Mouse (Mus musculus): ENCODE results near the gene 1190005I06Rik. TPM values are rescaled to one million over a fixed set of nuclear protein-coding genes. Genes with fewer than 3 reads are reported as not detected.

Gene 1190005I06Rik
- total RNA-seq, 2 experiments from 2014 or later, result 9.5 to 10.6 TPM

DNA sequence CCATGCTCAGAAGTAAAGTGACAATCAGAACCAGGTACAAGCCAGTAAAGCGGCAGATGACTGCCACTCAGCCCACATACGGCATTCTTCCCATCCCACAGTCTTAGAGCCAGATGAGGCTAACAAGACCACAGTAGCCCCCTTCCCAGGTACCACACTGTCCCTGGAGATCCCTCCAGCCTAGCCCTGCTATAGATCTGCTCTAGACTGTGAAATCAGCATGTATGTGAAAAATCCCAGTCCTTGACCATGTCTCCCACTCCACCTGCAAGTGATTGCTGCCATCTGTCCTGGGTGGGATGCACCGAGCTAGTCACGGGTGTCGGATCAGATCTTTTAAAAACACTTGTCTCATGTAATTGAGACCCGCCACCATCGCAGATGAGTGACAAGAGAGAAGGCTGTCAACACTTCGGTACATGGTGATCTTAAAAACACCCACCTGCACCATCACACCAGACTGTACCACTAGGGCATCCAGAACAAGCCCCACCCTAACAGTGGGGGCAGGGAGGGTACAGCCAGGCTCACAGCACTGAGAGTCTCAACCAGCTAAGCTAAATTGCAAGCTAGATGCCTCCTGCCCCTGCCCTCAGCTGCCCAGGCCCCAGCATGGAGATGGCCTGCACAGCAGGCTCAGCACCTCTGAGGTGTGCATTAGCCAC lies 67.0 kb downstream of the 1190005I06Rik start:
- peak; percentile 51 to 63 for DNase-seq (ENCODE audit: low spot score in 2 of 2)

DNA sequence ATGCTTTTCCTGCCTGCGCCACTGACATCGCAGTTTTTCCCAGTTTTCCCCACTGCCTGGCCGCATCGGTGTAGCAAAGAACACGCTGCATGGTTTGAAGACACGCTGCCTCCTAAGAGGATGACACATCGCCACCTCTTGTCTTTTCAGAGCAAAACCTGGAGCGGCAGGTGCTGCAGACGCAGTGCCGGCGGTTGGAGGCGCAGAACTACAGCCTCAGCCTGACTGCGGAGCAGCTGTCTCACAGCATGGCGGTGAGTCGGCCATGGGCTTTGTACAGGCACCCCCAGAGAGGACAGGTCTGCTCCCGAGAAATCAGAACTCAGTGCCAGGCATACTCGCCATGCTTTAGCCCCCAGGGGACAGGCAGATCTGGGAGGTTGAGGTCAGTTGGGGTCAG lies 69.6 kb downstream of the 1190005I06Rik start:
- no peak for DNase-seq (ENCODE audit: low spot score in 2 of 2)

DNA sequence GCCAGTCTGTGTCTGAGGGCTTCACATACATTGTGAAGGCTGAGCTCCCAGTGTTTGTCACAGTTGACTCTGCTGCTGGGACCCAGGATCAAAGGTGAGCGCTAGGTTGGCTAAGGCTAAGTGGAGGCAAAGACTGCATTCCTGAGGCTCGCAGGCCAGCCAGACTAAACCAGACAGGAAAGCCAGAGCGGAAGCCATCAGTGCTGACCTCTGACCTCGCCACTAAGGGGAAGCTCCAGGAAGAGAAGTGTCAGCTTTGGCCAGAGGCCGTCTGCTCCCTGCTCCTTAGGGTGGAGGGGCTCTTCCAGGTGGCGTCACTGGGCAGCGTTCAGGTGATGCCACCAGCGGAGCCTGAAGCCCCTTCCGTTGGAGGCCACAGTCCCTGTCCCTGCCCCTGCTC lies 71.6 kb downstream of the 1190005I06Rik start:
- DNase-seq (ENCODE audit: low spot score in 2 of 2), result no peak

DNA sequence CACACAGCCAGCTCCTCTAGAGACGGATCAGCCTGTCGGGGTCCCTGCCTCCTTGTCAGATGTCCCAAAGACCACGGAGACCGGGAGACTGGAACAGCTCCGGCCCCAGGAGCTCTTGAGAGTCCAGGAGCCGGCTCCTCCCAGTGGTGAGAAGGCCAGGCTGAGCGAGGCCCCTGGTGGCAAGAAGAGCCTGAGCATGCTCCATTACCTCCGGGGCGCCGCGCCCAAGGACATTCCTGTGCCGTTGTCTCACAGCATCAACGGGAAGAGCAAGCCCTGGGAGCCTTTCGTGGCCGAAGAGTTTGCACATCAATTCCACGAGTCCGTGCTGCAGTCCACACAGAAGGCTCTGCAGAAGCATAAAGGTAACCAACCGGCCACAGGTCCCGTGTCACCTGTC lies 72.5 kb downstream of the 1190005I06Rik start:
- DNase-seq (ENCODE audit: low spot score in 2 of 2), result no peak

DNA sequence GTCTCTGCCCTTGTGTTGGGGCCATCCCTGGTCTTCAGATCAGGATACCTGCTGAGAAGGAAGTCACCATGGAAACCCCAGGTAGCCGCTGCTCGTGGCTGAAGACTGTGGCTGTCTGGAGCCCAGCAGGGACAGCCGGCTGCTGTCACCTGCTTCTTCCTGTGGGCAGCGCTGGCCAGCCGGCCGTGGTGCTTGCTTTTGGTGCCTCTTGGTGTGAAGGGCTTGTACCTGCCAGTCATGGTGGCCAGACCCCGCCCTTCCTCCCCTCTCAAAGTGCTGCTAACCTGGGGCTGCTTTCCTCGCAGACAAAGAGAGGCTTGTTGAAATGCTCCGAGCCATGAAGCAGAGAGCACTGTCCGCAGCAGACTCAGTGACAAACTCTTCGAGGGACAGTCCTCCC lies 73.6 kb downstream of the 1190005I06Rik start:
- DNase-seq (ENCODE audit: low spot score in 2 of 2), result no peak

DNA sequence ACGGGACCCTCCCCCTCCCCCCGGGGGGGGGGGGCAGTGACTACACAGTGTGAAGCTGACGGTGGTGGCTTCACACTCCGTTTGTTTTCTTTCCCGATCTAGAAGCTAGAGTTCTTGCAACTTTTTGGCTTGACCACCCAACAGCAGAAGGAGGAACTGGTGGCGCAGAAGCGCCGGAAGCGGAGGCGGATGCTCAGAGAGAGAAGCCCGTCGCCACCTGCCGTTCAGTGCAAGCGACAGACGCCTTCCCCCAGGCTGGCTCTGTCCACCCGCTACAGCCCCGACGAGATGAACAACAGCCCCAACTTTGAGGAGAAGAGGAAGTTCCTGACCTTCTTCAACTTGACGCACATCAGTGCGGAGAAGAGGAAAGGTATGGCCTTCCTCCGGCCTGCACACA lies 74.9 kb downstream of the 1190005I06Rik start:
- peak in 1 of 2 experiments; percentile 83 for DNase-seq (ENCODE audit: low spot score in 2 of 2)

DNA sequence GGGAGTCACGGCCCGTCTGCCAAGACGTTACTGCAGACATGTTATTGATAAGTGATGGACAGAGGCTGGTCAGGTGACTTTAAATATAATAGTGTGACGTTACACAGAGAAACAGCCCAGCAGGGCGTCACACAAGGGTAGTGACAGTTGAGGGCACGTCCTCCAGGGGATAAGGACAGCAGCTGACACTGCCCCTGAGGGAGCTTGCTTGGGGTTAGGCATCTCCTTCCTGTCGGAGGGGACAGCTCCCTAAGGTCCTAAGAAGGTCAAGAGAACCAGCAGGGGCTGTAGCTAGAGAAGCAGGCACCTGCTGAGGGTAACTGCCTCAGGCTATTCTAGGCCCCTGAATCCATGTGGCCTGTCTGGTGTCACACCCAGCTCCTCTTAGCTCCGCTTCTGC lies 75.9 kb downstream of the 1190005I06Rik start:
- DNase-seq (ENCODE audit: low spot score in 2 of 2), result no peak

DNA sequence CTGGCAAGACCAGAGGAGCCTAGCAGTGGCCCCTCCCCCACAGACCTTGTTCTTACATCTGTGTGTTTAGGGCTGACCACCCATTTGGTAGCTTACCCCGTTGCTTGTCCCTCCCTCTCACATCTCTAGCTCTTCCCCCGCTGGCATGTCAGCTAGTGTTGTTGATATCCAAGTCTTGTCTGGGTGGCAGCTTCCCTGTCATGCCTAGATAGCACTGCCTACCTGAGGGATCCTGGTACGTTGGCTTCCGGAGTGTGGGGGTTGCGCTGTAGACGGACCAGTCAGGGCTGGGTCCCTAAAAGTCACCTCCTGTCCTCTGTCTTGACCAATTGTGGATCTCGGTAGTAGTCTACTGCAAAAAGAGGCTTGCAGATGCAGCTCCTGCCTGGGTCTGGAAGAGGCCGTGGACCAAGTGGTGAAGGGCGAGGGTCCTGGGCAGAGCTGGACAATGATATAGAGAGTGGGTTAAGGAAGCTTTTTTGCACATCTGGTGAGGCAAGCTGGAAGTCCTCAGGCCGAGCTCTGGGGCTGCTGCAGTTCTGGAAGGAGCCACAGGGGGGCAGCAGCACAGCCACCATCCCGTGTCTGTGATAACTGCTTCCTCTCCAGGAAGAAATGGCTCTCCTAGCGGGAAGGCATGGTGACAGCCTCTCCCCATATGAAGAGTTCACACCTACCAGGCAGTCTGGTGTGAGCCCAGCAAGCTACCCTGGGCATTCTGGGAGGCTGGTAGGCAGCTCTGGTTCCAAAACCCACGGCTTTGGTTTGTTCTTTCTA lies 77.3 kb downstream of the 1190005I06Rik start:
- peak; percentile 80 to 84 for DNase-seq (ENCODE audit: low spot score in 2 of 2)

DNA sequence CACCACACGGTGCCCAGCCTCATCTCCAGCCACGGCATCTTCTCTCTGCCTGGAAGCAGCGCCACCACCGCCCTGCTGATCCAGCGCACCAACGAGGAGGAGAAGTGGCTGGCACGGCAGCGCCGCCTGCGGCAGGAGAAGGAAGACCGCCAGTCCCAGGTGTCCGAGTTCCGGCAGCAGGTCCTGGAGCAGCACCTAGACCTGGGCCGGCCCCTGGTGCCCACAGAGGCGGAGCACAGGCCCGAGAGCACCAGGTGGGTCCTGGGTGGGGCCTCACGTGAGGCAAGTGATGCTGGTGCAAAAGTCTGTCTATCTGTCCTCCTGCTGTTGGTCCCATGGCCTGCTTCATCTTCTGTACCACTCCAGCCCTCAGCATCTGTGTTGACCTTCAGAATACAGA lies 78.3 kb downstream of the 1190005I06Rik start:
- no peak for DNase-seq (ENCODE audit: low spot score in 2 of 2)

DNA sequence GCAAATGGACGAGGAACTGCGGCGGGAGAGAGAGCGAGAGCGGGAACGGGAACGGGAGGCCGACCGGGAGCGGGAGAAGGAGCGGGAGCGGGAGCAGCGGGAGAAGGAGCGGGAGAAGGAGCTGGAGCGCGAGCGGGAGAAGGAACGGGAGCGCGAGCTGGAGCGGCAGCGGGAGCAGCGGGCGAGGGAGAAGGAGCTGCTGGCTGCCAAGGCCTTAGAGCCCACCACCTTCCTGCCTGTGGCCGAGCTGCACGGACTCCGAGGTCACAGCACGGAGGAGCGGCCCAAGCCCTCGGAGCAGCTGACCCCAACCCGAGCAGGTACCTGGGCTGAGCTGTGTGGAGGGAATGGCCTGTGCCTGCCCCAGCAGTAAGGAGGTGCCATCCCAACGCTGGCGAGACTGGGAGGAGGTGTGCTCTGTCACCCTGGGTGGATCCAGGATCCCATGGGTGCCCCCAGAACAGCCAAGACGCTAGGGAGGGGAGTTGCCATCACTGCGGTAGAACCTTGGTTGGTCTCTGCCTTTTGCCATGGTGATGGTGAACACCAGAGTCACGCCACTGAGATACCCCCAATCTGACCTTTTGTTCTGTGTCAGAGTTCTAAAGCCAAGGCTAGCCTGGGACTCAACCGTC lies 79.2 kb downstream of the 1190005I06Rik start:
- no peak for DNase-seq (ENCODE audit: low spot score in 2 of 2)

DNA sequence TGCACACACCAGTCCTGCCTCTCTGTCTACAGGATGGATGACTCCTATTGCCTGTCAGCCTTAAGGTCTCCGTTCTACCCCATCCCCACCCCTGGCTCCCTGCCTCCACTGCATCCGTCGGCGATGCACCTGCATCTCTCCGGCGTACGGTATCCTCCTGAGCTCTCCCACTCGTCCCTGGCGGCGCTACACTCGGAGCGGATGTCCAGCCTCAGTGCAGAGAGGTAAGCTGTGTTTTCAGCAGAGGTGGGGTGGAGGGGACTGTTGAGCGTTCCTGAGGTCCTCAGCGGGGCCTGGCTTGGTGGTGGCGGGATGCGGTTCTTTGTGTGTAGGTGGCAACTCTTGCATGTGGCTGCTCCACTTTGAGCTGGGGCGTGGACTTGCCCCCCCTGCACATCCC lies 79.7 kb downstream of the 1190005I06Rik start:
- DNase-seq (ENCODE audit: low spot score in 2 of 2), result no peak

DNA sequence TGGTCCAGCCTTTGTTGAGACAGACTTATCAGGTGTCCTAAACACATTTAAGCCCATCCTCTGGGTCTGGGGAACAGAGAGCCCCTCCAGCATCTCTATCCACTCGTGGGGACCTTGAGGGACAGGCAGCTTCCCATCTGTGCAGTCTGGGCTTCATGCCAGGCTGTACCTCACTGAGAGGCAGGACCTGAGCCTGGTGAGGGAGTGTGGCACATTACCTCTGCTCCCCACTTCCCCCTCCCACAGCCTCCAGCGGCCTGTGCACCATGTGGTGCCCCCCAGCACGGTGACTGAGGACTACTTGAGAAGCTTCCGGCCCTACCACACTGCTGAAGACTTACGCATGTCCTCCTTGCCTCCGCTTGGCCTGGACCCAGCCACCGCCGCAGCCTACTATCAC lies 80.8 kb downstream of the 1190005I06Rik start:
- DNase-seq (ENCODE audit: low spot score in 2 of 2), result no peak

DNA sequence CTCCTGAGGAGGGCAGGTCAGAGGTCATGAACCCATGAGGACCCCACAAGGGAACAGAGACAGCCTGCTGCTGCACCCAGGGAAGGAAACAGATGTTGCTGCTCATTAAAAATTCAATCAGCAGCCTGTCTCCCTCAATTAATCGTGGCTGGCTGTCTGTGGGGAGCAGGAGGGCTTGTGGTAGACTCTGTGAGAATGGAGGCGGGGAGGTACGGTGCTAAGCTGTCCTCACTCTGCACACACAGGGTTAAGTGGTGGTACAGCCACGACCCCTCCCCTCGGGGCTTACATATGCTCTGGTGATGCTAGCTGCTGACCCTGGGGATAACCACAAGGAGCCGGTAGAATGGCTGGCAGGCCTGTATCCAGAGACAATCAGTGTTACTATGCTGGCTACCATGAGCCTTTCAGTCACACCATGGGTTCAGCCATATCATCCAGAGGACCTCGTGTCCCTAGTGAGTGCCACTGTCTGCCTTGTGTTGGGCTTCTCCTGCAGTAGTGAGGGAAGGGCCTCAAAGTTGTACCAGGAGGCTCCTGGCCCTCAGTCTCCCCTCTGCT lies 82.2 kb downstream of the 1190005I06Rik start:
- DNase-seq (ENCODE audit: low spot score in 2 of 2), result no peak

DNA sequence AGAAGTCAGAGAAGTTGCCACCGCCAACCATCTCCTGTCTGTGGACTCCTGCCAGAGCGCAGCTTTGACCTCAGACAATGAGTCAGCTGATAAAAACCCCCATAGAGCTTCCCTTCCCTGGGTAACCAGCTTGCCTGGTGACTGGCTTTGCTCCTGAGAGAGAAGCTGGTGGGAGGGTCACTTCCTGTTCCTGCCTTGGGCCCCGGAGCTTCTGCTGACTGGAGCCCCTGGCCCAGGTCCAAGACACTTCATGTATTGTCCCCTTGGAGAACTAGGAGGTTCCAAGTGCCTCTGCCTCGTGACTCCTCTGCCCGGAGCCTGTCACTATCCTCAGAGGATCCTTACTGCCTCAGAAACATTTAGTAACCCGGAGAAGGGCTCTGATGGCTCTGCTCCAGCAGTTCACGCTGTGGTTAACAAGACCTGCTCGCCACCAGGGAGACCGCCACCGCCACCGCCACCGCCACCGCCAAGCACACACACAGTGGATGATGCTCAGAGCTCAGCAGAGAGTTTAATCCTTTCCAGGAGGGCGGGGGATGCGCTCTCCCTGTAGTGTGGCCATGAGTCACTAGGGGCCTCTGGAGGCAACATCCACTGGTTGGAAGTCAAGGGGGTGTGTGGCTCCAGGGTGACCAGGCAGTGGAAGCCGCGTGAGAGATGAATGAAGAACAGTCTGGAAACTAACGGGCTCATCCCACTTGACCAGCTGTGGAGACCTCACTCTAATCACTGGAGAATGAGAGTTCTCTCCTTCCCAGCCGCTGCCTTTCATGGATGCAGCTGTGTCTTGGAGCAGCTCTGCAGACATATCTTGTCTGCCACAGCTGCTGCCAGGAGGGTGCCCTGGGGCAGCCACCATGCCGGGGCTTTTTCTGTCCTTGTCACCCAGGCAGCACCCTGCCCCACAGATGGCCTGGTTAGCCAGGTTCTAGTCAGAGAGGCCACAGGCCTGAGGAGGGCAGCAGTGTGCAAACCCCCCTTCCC lies 83.3 kb downstream of the 1190005I06Rik start:
- peak in 1 of 2 experiments; percentile 74 for DNase-seq (ENCODE audit: low spot score in 2 of 2)

DNA sequence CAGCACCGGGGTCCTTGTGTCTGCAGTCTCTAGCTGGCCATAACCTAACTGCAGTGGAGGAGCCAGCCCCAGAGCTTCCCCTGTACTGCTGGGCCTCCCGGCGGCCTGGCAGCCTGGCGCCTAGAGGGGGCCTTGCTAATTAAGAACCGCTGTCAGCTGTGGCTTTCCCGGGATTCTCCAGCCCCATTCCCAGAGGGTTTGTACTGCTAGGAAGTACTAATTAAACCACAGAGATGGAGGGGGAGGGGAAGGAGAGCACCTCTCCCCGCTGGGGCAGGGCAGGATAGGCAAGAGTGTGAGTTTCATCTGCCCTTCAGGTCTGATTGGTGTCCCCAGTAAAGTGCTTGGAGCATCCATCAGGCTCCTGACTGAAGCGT lies 84.1 kb downstream of the 1190005I06Rik start:
- DNase-seq (ENCODE audit: low spot score in 2 of 2), result no peak

DNA sequence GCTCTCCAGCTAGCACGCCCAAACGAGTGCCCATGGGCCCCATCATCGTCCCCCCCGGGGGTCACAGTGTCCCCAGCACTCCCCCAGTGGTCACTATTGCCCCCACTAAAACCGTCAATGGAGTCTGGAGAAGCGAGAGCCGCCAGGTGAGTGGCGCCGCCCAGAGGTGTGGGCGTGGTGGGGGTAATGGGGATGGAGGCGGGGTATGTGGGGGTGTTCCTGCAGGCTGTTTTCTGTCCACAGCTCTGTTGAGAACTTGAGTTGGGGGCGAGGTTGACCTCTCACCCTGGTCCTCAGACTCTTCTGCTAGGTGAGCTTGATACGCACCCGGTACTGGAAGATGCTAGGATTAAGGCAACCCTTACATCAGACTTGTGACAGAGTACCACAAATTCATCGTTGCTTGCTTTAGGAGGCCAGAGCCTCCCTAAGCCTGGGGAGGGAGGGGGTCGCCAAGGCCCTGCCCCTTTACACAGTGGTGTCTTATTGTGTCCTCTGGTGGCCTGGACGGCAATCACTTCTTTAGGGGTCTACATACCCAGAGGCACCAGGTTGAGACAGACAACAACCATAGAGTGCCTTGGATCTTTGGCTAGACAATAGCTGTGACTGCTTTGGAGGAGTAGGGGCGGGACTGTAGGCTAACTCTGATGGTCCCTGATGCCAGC lies 84.6 kb downstream of the 1190005I06Rik start:
- DNase-seq (ENCODE audit: low spot score in 2 of 2), result no peak

DNA sequence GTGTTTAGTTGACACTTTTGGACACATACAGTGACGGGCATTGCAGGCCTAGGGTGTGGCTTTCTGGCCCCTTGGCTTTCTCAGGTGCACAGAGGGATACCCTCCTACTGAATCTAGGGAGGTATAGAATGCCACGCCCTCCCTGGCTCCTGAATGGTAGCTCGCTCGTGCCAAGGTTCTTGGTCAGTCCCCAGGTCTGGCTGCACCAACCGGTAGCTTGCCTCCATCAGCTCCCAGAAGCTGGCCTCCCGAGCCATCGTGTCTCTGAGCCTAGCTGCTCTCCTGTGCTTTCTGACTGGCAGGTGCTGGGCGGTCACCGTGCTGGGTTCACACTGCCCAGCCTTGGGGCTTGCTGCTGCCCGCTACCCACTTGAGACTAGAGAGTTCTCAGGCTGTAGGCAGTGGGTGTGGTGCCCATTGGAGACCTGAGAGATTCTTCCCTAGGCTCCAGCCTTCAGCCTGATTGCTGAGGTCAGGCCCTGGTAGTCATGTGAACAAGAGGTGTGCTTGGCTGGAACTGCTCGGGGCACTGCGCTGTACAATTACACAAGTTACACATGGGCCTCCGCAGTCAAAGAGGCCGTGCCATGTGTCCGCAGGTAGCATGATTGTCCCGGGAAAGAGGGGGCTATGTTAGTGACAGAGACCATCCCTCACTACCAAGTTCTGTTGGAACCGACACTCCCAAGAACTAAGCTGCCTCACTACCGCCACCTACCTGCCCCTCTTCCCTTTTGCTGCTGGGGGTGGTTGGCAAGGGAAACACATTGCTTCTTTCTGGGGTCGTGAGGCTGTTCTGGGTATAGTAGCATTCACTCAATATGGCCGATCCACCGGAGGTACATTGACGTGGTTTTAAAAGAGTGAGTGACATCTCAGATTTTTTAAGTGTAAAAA lies 85.6 kb downstream of the 1190005I06Rik start:
- no peak for DNase-seq (ENCODE audit: low spot score in 2 of 2)

DNA sequence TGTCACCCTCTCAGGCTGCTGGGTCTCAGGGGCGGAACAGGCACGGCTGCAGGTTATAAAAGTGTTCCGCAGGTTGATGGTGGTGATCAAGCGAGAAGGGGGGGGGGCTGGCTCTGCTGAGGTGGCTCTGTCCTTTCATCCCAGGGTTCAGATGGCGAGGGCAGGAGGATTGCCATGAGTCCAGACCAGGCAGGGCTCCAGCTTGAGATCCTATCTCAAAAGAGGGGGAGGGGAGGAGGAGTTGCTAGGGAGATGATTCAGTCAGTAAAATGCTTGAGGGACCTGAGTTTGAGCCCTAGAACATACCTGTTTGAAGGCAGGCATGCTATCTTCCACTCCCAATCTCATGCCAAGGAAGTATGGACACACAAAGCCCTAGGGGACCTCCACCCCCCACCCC lies 86.9 kb downstream of the 1190005I06Rik start:
- DNase-seq (ENCODE audit: low spot score in 2 of 2), result no peak

DNA sequence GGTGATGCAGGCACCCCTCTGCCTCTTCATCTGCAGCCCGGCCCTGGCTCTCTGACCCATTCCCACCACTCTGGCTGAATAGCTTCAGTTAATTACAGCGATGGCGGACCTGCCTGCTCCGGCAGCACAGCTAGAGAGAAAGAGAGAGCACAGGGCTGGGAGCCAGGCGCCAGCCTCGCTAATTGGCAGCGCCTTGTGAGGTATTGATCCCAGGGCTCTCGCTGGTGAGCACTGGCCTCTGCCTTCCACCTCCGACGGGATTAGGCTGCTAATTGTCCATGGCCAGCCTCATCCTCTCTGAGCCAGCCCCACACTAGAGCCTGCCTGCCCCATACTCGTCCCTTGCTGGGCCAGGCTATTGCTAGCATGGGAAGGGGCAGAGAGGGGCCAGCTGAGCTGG lies 87.8 kb downstream of the 1190005I06Rik start:
- no peak for DNase-seq (ENCODE audit: low spot score in 2 of 2)
